In genomic region chr10:99418497-99418896, GRCm38 (mm10) we compare ENCODE assay signal across 19 mouse cellular contexts.
A peak's percentile ranks its signal among the peaks of the same experiment; 100 is the strongest.
DNase-seq lines count a peak whose midpoint lies in the region; ATAC-seq and TF ChIP-seq lines count a peak whose summit lies in the region.
"Had no signal": no experiment of that assay in that cellular context is flagged by ENCODE, and none has a peak within 500 bp of the region (broad histone marks: within the 10 kb centered on the region; RNA-seq: fewer than 3 reads in every experiment).

No protein-coding gene starts in this region.

- H3K9me3 ChIP-seq in forebrain, embryonic 11.5 days (ENCODE audit: control insufficient read depth, low read length) = no peaks in the 10 kb centered on the region
- H3K9me3 ChIP-seq in forebrain, postnatal 0 days (ENCODE audit: low read length) = no peaks in the 10 kb centered on the region
- no peaks in the 10 kb centered on the region for H3K9me3 ChIP-seq in midbrain, embryonic 10.5 days (replicated peaks)
- no peaks in the 10 kb centered on the region for H3K9me3 ChIP-seq in midbrain, embryonic 16.5 days (replicated peaks; ENCODE audit: control insufficient read depth, low read length, poor library complexity, severe bottlenecking)
- no peaks in the 10 kb centered on the region for H3K9me3 ChIP-seq in ES-Bruce4 (replicated peaks; ENCODE audit: control insufficient read depth, insufficient read depth, low read length, poor library complexity, severe bottlenecking)
- no peaks in the 10 kb centered on the region for H3K9me3 ChIP-seq in forebrain, embryonic 14.5 days (replicated peaks; ENCODE audit: control insufficient read depth, low read length)
- H3K9me3 ChIP-seq: embryonic facial prominence, embryonic 10.5 days; intestine, embryonic 15.5 days had no signal

- H3K4me2 ChIP-seq in forebrain, embryonic 11.5 days (ENCODE audit: low read depth, low read length, severe bottlenecking) = no peak overlapping the region
- H3K4me2 ChIP-seq in forebrain, postnatal 0 days (ENCODE audit: low read depth) = no peak overlapping the region
- no peak overlapping the region for H3K4me2 ChIP-seq in midbrain, embryonic 16.5 days (ENCODE audit: low read length)
- no peak overlapping the region for H3K4me2 ChIP-seq in forebrain, embryonic 14.5 days (ENCODE audit: low read length)
- H3K4me2 ChIP-seq: heart, embryonic 12.5 days; hindbrain, embryonic 14.5 days; intestine, embryonic 15.5 days had no signal

- no peak overlapping the region for H3K9ac ChIP-seq in forebrain, embryonic 11.5 days (ENCODE audit: low read length)
- H3K9ac ChIP-seq in forebrain, postnatal 0 days = no peak overlapping the region
- H3K9ac ChIP-seq in midbrain, embryonic 16.5 days (ENCODE audit: low read depth, low read length) = no peak overlapping the region
- no peak overlapping the region for H3K9ac ChIP-seq in ES-Bruce4 (ENCODE audit: low read depth, poor library complexity, severe bottlenecking)
- no peak overlapping the region for H3K9ac ChIP-seq in forebrain, embryonic 14.5 days (ENCODE audit: low read length)
- H3K9ac ChIP-seq: heart, embryonic 12.5 days; hindbrain, embryonic 14.5 days; intestine, embryonic 15.5 days had no signal

- H3K4me1 ChIP-seq in forebrain, embryonic 11.5 days (replicated peaks; ENCODE audit: control insufficient read depth, insufficient read depth, low read length) = 0 out of 2 replicates have a peak, but pooled peaks cover 4% of the 10 kb centered on the region
- H3K4me1 ChIP-seq in forebrain, postnatal 0 days (ENCODE audit: insufficient read depth) = no peaks in the 10 kb centered on the region
- H3K4me1 ChIP-seq in midbrain, embryonic 10.5 days = peaks cover 18% of the 10 kb centered on the region
- H3K4me1 ChIP-seq in midbrain, embryonic 16.5 days (ENCODE audit: control insufficient read depth, insufficient read depth, low read length) = no peaks in the 10 kb centered on the region
- no peaks in the 10 kb centered on the region for H3K4me1 ChIP-seq in ES-Bruce4 (ENCODE audit: control insufficient read depth, insufficient read depth, low read length)
- peaks cover 4% of the 10 kb centered on the region; the same call in 1 of the 2 replicates for H3K4me1 ChIP-seq in forebrain, embryonic 14.5 days (ENCODE audit: control insufficient read depth, insufficient read depth, low read length)
- H3K4me1 ChIP-seq: heart, embryonic 12.5 days; intestine, embryonic 15.5 days had no signal

- peak; percentile 73 for ATAC-seq in forebrain, embryonic 11.5 days (replicated peaks; ENCODE audit: low FRiP score)
- ATAC-seq in forebrain, postnatal 0 days = no peak
- ATAC-seq in midbrain, embryonic 16.5 days = no peak
- ATAC-seq in forebrain, embryonic 14.5 days = peak; percentile 49
- ATAC-seq: intestine, embryonic 15.5 days had no signal

- no peak for DNase-seq in forebrain, embryonic 11.5 days (ENCODE audit: low spot score)
- no peak for DNase-seq in forebrain, postnatal 0 days
- DNase-seq in midbrain, embryonic 10.5 days (ENCODE audit: low spot score) = no peak
- DNase-seq in forebrain, embryonic 14.5 days (ENCODE audit: low spot score) = peak; percentile 37
- DNase-seq in MN1 (ENCODE audit: low spot score) = no peak
- DNase-seq: adrenal gland, postnatal 10 days; cerebellum, adult 18-20 months; cerebellum, adult 9-11 months; cerebellum, postnatal 36 days; gastrocnemius, adult 2 months; gastrocnemius, postnatal 25 days; kidney, adult 18-20 months had no signal

- no peak overlapping the region for H3K4me3 ChIP-seq in forebrain, embryonic 11.5 days (ENCODE audit: low read depth, low read length)
- no peak overlapping the region for H3K4me3 ChIP-seq in forebrain, postnatal 0 days (ENCODE audit: low read depth, low read length)
- H3K4me3 ChIP-seq in midbrain, embryonic 10.5 days = no peak overlapping the region
- no peak overlapping the region for H3K4me3 ChIP-seq in midbrain, embryonic 16.5 days (ENCODE audit: low read depth, low read length)
- H3K4me3 ChIP-seq in ES-Bruce4 (ENCODE audit: low read depth, low read length) = no peak overlapping the region
- no peak overlapping the region for H3K4me3 ChIP-seq in forebrain, embryonic 14.5 days (ENCODE audit: low read depth, low read length)
- H3K4me3 ChIP-seq: embryonic facial prominence, embryonic 10.5 days; gastrocnemius, adult 2 months; heart, embryonic 12.5 days; intestine, embryonic 15.5 days had no signal

- no peaks in the 10 kb centered on the region for H3K36me3 ChIP-seq in forebrain, embryonic 11.5 days (ENCODE audit: control insufficient read depth, insufficient read depth, low read length)
- H3K36me3 ChIP-seq in forebrain, postnatal 0 days (ENCODE audit: insufficient read depth) = no peaks in the 10 kb centered on the region
- no peaks in the 10 kb centered on the region for H3K36me3 ChIP-seq in midbrain, embryonic 10.5 days
- no peaks in the 10 kb centered on the region for H3K36me3 ChIP-seq in midbrain, embryonic 16.5 days (ENCODE audit: control insufficient read depth, insufficient read depth, low read length)
- no peaks in the 10 kb centered on the region for H3K36me3 ChIP-seq in ES-Bruce4 (ENCODE audit: control insufficient read depth, insufficient read depth, low read length, poor library complexity, severe bottlenecking)
- H3K36me3 ChIP-seq in forebrain, embryonic 14.5 days (ENCODE audit: control insufficient read depth, insufficient read depth, low read length) = no peaks in the 10 kb centered on the region
- H3K36me3 ChIP-seq: embryonic facial prominence, embryonic 10.5 days; G1E; heart, embryonic 12.5 days; intestine, embryonic 15.5 days had no signal

- TF ChIP-seq POLR2A in ES-Bruce4 (IDR thresholded peaks at IDR 0.05; ENCODE audit: insufficient read depth, low read length) = no peak

- no peaks in the 10 kb centered on the region for H3K27me3 ChIP-seq in forebrain, embryonic 11.5 days (ENCODE audit: control insufficient read depth, insufficient read depth, low read length)
- H3K27me3 ChIP-seq in forebrain, postnatal 0 days (ENCODE audit: insufficient read depth, low read length) = no peaks in the 10 kb centered on the region
- H3K27me3 ChIP-seq in midbrain, embryonic 10.5 days (ENCODE audit: low read depth, poor library complexity, severe bottlenecking) = no peaks in the 10 kb centered on the region
- no peaks in the 10 kb centered on the region for H3K27me3 ChIP-seq in midbrain, embryonic 16.5 days (ENCODE audit: control insufficient read depth, insufficient read depth, low read depth, low read length)
- H3K27me3 ChIP-seq in ES-Bruce4 (ENCODE audit: control insufficient read depth, insufficient read depth, low read length, poor library complexity, severe bottlenecking) = no peaks in the 10 kb centered on the region
- H3K27me3 ChIP-seq in forebrain, embryonic 14.5 days (replicated peaks; ENCODE audit: control insufficient read depth, insufficient read depth, low read length) = no peaks in the 10 kb centered on the region
- H3K27me3 ChIP-seq: heart, embryonic 12.5 days; intestine, embryonic 15.5 days had no signal

- no peak overlapping the region for H3K27ac ChIP-seq in forebrain, embryonic 11.5 days (ENCODE audit: low read depth, low read length)
- no peak overlapping the region for H3K27ac ChIP-seq in forebrain, postnatal 0 days (ENCODE audit: low read depth, low read length)
- 0 out of 2 replicates have a peak overlapping the region, but pooled peaks have one; percentile 3 for H3K27ac ChIP-seq in midbrain, embryonic 10.5 days (replicated peaks)
- H3K27ac ChIP-seq in midbrain, embryonic 16.5 days (ENCODE audit: low read length) = no peak overlapping the region
- H3K27ac ChIP-seq in ES-Bruce4 (ENCODE audit: insufficient read depth, low read length) = no peak overlapping the region
- no peak overlapping the region for H3K27ac ChIP-seq in forebrain, embryonic 14.5 days (ENCODE audit: low read depth, low read length)
- H3K27ac ChIP-seq: gastrocnemius, adult 2 months; hindbrain, embryonic 14.5 days; intestine, embryonic 15.5 days had no signal

- TF ChIP-seq CTCF in forebrain, postnatal 0 days (IDR thresholded peaks at IDR 0.05; ENCODE audit: low read depth) = no peak
- no peak for TF ChIP-seq CTCF in ES-Bruce4 (IDR thresholded peaks at IDR 0.05; ENCODE audit: low read depth, low read length)

- peak; percentile 69; the same call in 1 of the 2 replicates for TF ChIP-seq EP300 in ES-Bruce4 (IDR thresholded peaks at IDR 0.05; ENCODE audit: insufficient read depth, low read depth, low read length)

Comparison
In these comparisons a context has a peak if more than half of its experiments do, and no peak if none do; other contexts are left out.
1. ATAC-seq: peak in forebrain, embryonic 11.5 days (single experiment) and forebrain, embryonic 14.5 days (single experiment); none in forebrain, postnatal 0 days (single experiment) and midbrain, embryonic 16.5 days (single experiment).